Mouse (Mus musculus): ENCODE measurements around the gene Gm5134.

Gm5134 gene

DNA sequence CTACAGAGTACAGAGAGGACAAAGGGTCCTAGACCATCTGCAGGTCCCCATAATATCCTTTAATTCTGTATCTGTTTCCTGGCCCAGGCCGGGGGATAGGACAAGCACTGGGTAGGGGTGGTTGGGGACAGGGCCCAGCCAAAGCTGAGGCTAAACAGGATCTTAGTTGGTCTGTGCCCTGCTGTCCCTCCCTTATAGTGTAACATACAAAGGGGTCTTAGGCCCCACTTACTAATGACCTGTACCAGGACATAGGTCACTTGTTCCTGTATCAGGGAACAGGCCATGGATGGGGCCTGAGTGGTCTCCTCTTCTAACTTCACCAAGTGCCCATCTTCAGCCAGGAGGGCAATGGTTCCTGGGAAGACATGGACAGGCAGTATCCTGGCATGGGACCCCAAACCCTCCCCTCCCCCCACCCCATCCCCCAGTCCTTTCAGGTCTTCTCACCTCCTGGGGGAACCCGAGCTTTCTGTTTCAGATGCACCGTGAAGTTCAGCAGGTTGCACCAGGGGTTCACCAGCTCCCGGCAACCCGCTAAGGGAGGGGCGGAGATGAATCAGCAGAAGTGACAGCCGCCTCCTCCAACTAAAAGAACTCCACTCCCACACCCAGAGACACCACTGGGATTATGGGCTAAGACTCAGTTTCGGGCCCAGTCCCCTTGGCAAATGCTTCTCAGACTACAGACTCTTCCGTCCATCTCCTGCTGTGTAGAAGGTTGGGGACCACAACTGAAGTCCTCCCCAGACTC lies 14.7 kb upstream of the Gm5134 start:
- in situ Hi-C loops (cut with MboI, MseI), result loop anchor here (5.0 kb wide), 1 partner anchor 732 kb away; no protein-coding TSS in a partner anchor

- in situ Hi-C loops (cut with MboI, MseI), result no loop called here
Measured at GRCm38 (mm10) chr10:75940520-75940919, 13.8 kb upstream of the Gm5134 start, which contains the start of gene Gm867. Gene Gm867, minus strand, starts transcription at chr10:75940672.

GRCm38 (mm10) chr10:75941042-75941824 lies 13.1 kb upstream of the Gm5134 start:
- in situ Hi-C loops (cut with MboI, MseI), result no loop called here

- in situ Hi-C loops (cut with MboI, MseI), result no loop called here
Measured at GRCm38 (mm10) chr10:75942736-75943477, 11.4 kb upstream of the Gm5134 start, which contains the start of gene Vpreb3. Gene Vpreb3, plus strand, starts transcription at chr10:75943057.

DNA sequence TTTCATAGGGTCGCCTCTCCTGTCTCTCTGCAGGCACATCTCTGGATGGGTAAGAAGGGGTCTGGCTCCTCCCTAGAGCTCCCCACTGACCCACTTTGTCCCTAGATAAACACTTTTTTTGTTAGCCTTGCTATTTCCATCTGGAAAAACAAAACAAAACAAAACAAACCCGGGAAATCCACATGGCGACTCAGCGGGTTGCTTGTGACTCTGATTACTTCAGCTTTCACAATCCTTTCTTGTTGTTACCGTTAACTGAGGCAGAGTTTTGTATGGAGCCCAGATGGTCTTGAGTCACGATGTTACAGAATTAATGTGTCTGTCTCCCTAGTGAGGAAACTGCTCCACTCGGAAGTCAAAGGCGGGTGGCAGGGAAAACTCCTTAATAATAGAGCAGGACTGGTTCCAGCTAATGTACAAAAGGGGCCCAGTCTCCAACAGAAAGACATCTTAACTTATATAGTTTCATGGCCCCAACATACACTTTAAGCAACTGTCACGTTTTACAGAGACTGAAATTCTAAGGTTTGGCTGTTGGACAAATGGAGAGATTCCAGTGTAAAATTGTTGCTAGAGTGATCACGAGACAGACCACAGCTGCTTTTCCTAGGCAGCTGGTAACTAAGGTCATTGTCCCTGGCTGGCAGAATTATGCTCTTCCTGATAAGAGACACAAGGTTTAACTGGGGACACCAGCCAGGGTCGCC lies 10.1 kb upstream of the Gm5134 start:
- in situ Hi-C loops (cut with MboI, MseI), result no loop called here

DNA sequence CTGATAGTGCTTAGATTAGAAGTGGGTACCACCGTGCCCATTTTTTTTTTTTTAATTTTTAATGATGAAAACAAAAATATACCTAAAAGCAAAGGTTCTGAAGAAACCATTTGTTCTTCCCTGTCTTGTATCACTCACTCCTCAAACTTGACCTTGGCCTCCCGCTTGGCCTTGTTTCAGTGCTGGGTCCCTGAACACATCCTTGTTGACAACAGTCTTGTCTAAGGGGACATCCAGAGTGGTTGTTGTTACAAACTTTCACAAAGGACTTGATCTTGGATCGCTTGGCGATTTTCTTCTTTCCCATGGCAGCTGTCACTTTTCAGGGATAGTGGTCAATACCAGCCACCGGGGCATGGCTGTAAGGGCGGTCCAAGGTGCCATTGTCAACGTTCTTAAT lies 9.1 kb upstream of the Gm5134 start:
- in situ Hi-C loops (cut with MboI, MseI), result loop anchor here (5.0 kb wide), 2 partner anchors 198 to 358 kb away; partner anchors contain the start of gene Ggt5

GRCm38 (mm10) chr10:75945896-75946295 lies 8.4 kb upstream of the Gm5134 start:
- in situ Hi-C loops (cut with MboI, MseI), result loop anchor here (5.0 kb wide), 2 partner anchors 199 to 359 kb away; partner anchors contain the start of gene Ggt5

DNA sequence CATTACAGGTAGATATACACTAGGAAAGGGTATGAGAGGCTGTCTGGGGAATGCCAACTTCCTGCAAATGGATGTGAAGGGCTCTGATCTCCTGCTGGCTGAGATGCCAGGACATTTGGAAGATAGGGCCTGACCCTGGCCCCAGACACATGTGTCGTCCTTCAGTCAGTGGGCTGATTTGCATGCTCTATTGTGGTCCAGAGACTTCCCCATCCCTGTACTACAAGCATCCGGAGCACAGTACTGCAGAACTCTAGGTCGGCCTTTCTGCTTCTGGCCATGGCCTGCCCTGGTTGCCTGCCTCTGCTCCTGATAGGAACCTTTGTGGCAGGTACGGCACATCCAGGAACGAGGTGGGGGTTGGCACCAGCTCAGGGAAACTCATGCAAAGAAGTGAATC lies 6.2 kb upstream of the Gm5134 start:
- in situ Hi-C loops (cut with MboI, MseI), result loop anchor here (5.0 kb wide), 2 partner anchors 201 to 361 kb away; partner anchors contain the start of gene Ggt5

DNA sequence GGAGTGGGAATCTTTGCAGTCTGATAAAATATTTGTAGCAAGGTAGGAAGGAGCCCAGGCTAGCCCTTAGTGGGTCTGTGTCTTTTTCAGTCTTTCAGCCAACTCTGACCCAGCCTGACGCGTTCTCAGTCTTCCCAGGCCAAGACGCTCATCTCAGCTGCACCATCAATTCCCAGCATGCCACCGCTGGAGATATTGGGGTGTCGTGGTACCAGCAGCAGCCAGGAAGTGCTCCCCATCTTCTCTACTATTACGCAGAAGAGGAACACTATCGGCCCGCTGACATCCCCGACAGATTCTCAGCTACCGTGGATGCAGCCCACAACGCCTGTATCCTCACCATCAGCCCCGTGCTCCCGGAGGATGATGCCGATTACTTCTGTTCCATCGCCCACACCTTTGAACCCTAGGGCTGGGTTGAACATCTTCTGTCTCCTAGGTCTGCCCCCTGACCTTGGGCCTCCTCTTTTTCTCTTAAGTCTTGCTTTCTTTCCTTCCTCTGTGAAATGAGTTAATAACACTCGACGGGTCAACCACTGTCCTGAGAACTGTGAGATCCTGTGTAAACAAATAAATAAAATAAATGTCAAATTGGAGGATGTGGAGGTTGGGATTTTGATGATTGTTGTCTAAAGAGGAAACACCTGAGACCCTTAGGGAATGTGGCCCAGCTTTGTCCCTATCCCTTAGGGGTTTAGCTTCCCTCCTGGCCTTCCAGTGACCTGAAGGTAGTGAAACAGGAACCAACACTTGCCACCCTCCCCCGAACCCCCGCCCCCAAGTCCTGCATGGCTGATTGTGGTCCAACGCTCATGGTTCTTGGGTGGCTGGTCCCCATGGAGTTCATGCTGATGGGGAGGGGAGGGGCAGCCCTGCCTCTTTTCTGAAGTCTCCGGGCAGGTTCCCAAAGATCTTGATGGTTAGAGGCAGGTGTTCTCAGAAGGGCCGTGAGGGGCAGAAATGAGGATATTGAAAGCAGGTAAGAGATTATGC lies 5.0 kb upstream of the Gm5134 start:
- in situ Hi-C loops (cut with MboI, MseI), result loop anchor here (5.0 kb wide), 3 partner anchors 62 to 362 kb away; partner anchors contain the start of gene Ggt5

GRCm38 (mm10) chr10:75950791-75951210 lies 3.5 kb upstream of the Gm5134 start:
- in situ Hi-C loops (cut with MboI, MseI), result loop anchor here (5.0 kb wide), 1 partner anchor 64 kb away; no protein-coding TSS in a partner anchor

DNA sequence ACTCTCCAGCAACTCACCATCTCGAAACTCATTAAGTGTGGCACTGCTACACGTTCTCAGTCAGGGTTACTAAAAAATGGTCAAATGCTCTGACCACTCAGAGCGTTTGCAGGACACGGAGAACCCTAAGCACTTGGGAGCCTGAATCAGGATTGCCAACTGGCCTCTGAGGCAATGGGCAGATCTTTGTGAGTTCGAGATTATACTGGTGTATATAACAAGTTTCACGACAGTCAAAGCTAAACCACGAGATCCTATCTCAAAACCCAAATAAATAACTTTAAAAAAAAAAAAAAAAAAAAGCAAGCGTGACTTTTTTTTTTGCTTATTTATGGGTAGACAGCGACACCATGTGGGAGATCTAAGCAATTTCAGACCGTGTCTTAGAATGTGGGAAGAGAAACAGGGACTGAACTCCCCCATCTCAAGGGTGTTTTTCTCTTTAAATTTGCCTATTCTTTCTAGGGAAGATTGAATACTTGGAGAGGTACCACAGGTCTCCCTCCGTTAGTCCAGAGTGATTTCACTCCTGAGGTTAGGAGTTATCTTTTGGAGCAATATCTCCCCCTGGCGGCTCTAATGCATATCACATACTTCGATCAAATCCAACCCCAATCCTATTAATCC lies 2.8 kb upstream of the Gm5134 start:
- in situ Hi-C loops (cut with MboI, MseI), result loop anchor here (5.0 kb wide), 1 partner anchor 64 kb away; no protein-coding TSS in a partner anchor

DNA sequence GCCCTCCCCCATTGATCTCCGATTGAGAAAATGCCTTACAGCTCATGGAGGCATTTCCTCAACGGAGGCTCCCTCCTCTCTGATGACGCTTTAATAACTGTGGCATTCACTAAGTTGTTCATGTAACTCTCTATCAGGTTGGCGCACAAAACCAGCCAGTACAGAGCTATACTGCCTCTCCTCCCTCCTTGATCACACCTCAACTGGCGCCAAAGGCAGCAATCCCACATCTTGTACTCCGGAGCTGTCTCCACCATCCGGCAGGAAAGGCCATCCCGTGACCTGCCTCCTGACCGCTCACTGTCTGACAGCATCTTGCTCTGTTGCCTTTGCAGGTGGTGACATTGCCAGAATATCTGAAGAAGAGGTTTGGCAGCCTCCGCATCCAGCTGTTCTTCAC lies 19.5 kb downstream of the Gm5134 start:
- in situ Hi-C loops (cut with MboI, MseI), result loop anchor here (10.0 kb wide), 2 partner anchors 141 to 1161 kb away; partner anchors contain the start of gene Slc5a4b

- in situ Hi-C loops (cut with MboI, MseI), result loop anchor here (10.0 kb wide), 2 partner anchors 140 to 1160 kb away; partner anchors contain the start of gene Slc5a4b
Measured at GRCm38 (mm10) chr10:75975216-75975615, 20.9 kb downstream of the Gm5134 start.

- in situ Hi-C loops (cut with MboI, MseI), result loop anchor here (10.0 kb wide), 2 partner anchors 137 to 1157 kb away; partner anchors contain the start of gene Slc5a4b
Measured at GRCm38 (mm10) chr10:75978119-75978834, 24.0 kb downstream of the Gm5134 start.

- in situ Hi-C loops (cut with MboI, MseI), result loop anchor here (10.0 kb wide), 2 partner anchors 136 to 1156 kb away; partner anchors contain the start of gene Slc5a4b
Measured at GRCm38 (mm10) chr10:75978835-75979157, 24.5 kb downstream of the Gm5134 start.

DNA sequence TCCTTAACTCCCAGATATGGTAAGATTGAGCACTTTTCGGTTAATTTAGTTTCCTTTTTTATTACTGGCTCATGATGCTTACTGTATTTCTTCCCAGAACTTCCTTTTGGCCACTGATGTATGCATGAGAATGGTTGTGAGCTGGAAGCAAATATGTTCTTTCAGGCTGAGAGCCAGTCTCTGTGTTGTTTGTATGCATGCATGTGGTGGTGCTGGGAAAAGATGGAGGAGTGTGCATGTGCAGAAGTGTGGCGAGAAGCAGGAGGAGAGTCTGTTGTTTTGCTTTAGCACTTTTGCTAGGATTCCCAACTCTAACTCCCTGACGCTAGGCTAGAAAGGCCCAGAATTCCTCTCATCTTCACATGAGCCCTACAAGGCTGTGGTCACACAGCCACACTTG lies 25.1 kb downstream of the Gm5134 start:
- in situ Hi-C loops (cut with MboI, MseI), result loop anchor here (10.0 kb wide), 2 partner anchors 135 to 1155 kb away; partner anchors contain the start of gene Slc5a4b

GRCm38 (mm10) chr10:75990430-75991042 lies 36.2 kb downstream of the Gm5134 start:
- in situ Hi-C loops (cut with MboI, MseI), result no loop called here

Measured in T-helper 2 cell (primary cell).